Mouse (Mus musculus) right cerebral cortex, postnatal 36 days (tissue): Measurements from ENCODE around the gene Vps39.

Experiments used
- DNase-seq, 2 experiments: peaks; one replicate each; pipeline ENCODE4 v3.0.0; 2022; ENCODE audit warnings: low spot score in 2 of 2, mixed read lengths in 1 of 2

Vps39 gene

GRCm38 (mm10) chr2:120299866-120300265, 53.1 kb downstream of the Vps39 start:
- DNase-seq = no peak

GRCm38 (mm10) chr2:120296160-120296559, 56.8 kb downstream of the Vps39 start:
- DNase-seq = no peak

DNA sequence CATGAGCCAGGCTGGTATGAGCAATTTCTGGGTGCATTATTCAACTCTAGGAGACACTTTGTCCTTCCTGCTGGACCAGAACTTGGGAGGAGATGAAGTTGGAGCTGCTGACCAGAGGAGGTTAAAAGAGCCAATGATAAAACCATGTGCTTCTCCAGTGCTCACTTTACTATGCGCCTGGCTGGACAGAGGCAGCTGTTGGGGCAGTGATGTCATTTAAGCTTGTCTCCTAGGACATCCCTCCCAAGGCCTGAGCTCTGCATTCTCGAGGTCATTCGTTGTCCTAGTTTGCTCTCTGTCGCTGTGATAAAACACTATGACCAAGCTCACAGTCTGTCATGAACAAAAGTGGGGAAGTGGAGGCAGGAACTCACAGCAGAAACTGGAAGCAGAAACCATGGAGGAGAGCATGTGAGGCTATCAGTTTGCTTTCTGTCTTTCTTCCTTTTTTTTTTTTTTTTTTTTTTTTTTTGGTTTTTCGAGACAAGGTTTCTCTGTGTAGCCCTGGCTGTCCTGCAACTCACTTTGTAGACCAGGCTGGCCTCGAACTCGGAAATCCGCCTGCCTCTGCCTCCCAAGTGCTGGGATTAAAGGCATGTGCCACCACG, 61.4 kb downstream of the Vps39 start:
- DNase-seq = no peak

GRCm38 (mm10) chr2:120288995-120289394, 63.9 kb downstream of the Vps39 start, which contains the start of gene Pla2g4d:
Gene Pla2g4d, minus strand, starts transcription at chr2:120289197.
- no peak for DNase-seq

- no peak for DNase-seq
Measured at GRCm38 (mm10) chr2:120288401-120288800, 64.5 kb downstream of the Vps39 start.

GRCm38 (mm10) chr2:120285639-120286038, 67.3 kb downstream of the Vps39 start:
- DNase-seq = no peak

DNA sequence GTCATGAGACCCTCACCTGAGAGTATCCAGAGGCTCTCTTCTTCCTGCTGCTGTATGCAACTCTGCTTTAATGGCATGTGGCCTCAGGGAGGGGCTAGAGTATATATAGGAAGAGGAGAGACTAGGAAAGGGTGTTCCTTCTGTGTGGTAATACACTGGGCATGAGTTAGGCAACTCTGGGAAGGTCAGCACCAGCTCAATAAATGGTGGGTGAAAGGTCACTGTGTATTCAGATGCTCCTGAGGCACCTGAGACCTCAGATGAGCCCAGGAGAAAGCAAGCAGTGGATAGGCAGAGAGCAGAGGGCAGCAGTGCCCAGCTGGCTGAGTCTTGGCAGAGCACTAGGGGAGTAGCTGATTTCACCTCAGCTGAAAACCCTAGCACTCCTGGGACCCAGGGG, 68.2 kb downstream of the Vps39 start:
- no peak for DNase-seq

DNA sequence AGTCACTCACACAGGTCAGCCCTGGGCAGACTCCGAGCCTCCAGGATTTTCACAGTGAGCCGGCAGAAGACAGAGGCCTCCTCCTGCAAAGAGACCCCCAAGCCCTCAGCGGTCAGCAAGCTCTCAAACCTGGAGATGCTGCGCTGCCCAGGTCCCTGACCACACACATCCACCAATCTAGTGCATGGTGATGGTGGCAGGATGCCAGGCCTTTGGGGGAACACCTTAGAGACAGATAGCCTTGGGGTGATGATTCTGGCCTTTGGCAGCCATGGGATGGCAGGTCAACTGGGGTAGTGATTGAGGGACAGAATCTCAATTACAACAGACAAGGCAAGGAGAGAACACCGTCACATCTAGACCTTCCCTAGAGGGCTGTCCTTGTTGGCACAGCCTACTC, 68.8 kb downstream of the Vps39 start:
- DNase-seq = no peak

DNA sequence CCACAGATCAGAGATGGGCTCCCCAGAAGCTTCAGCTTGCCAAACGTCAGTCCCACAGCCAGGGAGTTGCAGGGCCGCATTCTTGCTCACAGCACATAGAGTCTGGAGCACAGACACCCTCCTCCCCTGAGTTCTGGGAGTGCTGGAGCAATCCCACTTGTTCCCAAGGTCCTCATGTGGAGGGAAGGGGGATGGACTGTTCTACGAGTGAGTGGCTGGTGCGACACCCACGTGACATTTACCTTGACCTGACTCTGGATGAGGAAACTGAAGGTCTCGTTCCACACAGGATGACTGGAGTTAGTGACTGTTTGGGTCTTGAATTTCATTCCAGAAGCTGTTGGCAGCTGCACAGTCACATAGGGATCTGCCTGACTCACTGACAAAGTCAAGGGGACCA, 69.4 kb downstream of the Vps39 start:
- DNase-seq = no peak

DNA sequence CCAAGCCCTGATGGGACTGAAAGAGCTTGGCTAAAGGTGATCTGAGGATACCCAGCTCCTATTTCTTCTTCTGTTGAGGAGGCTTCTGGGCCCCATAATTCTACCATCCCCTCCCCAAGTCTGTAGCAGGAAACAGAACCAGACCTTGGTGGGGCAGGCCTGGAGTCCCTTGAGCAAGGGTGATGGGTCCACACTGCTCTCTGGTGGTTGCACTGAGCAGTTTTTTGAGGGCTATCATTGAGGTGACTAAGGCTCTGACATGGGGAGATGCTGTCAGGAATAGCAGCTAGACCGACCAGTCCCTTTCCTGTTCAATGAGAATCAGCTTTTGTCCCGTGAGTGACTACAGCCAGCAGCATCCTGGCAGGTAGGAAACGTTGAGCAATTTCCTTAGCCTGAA, 71.7 kb downstream of the Vps39 start:
- no peak for DNase-seq

- DNase-seq = peak in 1 of 2 experiments; percentile 23
Measured at GRCm38 (mm10) chr2:120279961-120280360, 73.0 kb downstream of the Vps39 start.

- DNase-seq = no peak
Measured at GRCm38 (mm10) chr2:120276951-120277350, 76.0 kb downstream of the Vps39 start.

- DNase-seq = no peak
Measured at GRCm38 (mm10) chr2:120268635-120269034, 84.3 kb downstream of the Vps39 start.
